Mouse (Mus musculus): Measurements from ENCODE around the gene Plekhf1.
A peak's percentile ranks its signal among the peaks of the same experiment; 100 is the strongest.

Gene Plekhf1

DNA sequence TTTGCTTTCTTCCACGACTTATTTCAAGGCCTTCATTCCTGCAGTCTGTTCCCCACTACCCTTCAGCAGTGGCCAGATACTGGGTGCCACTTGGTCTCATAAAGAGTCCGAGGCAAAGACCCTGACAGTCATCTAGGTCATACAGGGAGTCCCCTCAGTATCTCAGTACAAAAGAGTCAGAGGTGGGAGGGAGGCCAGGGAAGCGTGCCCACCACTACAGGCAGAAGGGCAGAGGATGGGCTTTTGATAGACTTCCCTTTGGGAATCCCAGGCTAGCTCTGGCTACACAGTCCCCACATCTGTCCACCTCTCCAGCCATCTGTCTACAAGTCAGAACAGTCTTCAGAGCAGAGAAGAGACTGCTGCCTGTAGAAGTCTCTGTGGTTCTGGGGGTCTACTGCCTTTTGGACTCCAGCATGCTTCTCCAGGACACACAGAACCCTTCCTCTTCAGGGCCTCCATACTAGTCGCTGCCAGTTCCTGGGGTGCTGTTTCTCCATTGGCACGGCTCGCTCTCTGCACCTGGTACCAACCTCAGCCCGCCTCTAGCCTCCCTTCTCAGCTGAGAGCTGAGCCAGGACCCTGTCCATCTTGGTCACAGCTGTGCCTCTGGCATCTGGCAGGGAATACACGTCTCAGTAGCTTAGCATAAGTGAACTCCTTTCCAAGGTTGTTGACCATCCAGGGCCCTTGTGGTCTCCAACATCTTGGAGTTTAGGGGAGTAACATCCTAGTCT, 9.0 kb downstream of the Plekhf1 start:
- no peak for DNase-seq (ENCODE audit: low read depth, low spot score)

DNA sequence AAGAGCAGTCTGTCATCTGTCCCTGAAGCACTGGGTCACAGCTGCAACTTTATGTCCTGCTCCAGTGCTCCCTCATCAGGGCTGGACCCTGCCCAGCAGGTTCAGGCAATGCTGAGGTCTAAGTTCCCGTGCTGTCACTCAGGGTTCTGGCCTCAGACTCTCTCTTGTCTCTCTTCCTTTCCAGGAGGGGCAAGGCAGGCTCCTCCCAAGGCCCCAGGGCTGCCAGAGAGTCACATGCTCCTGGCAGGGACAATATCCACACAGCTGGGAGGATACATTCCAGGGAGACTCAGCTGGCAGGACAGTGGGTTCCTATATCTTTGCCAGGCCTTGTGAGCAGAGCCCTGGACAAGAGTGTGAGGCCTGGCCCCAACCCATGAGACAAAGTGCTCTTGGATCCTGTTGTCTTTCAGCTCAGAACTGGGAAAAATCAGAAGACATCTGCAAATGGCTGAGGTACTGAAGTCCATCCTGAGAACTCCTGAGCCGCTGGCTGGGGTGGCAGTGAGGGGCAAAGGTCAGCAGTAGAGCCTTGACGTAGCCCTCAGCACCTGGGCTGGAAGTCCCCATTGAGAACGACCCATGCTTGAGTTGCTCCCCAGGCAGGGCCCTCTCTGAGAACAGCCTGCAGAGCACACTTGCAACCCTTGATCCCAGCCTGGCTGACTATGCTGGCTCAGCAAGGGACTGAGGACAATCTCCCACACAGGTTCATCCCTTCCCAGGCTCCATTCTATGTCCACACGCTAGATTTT, 10.2 kb downstream of the Plekhf1 start:
- no peak for DNase-seq (ENCODE audit: low read depth, low spot score)

DNA sequence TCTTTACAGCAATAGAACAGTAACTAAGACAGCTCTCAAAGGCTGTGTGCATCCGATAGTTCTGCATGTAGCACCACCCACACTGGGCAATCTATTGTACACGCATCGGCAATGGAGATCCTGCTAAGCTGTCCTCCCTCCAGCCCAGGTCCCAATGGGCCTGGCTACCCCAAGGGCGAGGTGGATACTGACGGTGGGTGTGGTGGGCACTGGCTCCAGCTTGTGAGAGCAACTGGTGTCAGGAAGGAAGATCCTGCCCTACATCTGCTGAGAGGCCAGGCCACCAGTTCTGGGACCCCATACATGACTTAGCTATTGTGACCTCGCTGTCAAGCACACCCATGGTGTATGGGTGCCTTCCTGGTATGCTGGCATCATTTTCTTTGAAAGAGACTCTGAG, 12.1 kb downstream of the Plekhf1 start:
- DNase-seq (ENCODE audit: low read depth, low spot score), result no peak

DNA sequence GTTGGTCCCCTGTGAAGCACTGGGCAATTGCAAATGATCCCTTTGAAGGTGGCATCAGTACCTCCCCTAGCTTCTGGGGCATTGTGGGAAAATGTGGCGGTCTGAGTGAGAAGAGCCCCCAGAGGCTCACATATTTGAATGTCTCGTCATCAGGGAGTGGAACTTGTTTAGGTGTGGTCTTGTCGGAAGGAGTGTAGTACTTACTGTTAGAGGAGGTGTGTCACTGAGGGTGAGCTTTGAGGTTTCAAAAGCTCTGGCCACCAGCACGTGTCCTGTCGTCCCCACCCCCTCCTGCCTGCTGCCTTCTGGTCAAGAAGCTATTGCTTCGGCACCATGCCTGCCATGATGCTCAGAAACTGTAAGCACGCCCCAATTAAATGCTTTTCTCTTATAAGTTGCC, 12.5 kb downstream of the Plekhf1 start:
- DNase-seq (ENCODE audit: low read depth, low spot score), result no peak

DNA sequence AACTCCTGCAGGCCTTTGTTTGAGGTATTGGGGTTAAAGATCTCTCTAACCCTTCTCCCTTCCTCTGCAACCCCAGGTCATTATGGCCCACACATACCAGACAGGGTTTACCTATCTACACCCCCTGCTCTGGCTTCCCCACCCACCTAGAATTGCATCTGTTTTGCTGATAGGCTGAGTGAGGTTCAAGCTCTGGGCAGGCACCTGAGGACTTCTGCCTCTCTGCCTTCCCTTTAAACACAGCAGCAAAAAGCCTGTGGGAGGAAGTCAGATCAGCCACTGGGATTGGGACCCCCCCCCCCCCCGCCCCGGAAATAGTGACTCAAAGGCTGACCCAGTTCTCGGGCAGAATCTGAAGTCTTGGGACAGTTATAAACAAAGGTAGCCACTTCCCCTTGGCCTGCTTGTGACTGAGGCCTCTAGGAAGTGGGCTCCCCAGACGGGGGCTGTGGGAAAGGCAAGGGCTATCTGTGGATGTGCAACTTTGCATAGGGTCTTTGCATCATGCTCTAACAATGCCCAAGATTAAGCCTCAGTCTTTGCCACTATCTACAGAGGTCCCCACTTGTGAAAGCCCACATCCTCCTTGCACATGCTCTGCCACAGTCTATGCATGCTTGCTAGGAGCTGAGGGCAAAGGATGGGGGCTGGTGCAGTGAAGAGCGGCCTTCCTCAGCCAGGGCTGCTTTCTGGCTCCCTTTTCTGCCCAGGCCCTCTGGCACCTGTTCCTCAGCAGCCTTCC, 13.2 kb downstream of the Plekhf1 start:
- no peak for DNase-seq (ENCODE audit: low read depth, low spot score)

DNA sequence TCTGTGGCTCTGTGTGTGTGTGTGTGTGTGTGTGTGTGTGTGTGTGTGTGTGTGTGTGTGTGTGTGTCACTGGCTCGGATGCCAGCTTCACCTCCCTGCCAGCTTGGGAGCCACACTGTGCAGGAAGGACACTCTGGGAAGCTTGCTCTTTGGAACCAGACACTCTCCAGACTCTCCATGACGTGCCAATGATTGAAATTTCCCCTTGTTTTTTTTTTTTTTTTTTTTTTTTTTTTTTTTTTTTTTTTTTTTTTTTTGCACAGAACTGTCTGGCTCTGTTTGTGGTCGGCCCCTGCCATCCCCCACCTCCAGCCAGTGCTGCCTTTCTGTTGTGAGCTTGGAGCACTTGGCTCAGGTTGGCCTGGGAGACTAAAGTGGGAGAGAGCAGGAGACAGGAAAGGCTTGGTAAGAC, 15.2 kb downstream of the Plekhf1 start:
- DNase-seq (ENCODE audit: low read depth, low spot score), result no peak

DNA sequence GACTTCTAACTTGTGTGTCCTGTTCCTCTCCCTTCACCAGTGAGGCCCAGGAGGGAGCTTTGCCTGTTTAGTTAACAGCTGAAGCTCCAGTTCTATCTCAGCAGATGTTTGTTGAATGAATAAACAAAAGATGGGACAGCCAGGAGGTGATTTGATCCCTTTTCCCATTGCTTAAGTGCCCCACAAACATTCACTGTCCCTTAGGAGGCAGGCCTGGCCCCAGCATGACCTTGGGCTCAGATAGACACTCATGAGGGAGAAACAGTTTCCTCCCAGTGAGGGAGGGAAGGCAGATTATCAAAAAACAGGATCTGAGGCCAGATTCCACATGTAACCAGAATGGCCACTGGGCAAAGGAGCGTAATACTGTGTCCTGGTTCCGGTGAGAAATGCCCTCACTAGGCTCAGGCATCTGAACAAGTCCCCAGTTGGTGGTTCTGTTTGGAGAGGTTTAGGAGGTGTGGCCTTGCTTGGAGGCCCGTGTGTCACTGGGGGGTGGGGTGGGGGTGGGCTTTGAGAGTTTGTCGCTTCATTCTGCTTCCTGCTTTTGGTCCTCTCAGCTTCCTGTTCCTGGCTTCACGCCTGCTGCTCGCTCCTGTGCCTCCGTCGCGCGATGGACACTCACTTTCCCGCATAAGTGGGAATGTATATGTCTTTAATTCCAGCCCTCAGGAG, 18.2 kb downstream of the Plekhf1 start:
- DNase-seq (ENCODE audit: low read depth, low spot score), result no peak

DNA sequence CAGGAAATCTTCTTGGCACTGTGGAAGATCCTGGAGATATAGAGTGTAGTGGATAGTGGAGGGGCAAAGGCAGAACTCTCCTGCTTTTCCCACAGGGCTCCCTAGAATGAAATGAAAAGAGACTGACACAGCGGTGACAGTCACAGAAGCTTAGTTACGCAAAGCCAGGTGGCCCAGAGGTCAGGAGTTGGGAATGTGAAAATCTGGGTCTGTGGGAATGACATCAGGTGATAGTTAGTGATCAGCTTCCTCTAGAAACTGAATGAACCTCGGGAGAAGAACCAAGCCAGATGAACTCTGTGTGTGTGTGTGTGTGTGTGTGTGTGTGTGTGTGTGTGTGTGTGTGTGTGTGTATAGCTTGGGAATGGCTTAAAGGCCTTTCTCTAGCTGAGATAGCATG, 18.8 kb downstream of the Plekhf1 start:
- DNase-seq (ENCODE audit: low read depth, low spot score), result no peak

DNA sequence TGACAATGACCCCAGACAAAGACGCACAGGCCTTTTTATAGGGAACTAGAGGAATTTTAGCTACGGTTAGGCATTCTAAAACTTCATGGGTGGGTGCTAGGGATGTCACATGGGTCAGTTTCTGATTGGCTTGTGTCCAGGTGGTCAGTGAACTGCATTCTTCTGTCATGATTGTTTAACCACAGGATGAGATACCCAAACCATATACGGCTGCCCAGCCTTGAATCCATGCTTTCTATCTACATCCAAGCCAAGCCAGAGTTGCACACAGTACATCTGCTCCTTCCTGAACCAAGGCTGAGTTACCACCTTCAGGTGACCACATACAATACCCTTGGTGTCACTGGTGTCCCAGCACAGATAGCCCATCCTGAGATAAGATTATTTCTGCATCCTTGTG, 21.3 kb downstream of the Plekhf1 start:
- no peak for DNase-seq (ENCODE audit: low read depth, low spot score)

DNA sequence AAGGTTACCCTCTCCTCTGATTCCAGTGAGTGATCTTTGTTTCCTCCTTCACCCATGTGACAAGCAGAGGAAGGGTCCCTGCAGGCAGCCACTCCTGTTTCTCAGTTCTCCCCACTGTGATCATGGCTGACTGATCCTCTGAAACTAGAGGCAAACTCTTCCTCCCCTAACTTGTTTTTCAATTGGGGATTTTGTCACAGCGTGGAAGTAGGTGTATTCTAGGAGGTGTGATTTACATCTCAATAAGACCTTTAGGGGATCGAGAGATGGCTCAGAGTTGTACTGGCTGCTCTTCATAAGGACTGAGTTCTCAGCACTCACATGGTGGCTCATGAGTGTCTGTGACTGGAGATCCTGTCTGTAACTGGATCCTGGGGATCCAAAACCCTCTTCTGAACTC, 22.0 kb downstream of the Plekhf1 start:
- no peak for DNase-seq (ENCODE audit: low read depth, low spot score)

DNA sequence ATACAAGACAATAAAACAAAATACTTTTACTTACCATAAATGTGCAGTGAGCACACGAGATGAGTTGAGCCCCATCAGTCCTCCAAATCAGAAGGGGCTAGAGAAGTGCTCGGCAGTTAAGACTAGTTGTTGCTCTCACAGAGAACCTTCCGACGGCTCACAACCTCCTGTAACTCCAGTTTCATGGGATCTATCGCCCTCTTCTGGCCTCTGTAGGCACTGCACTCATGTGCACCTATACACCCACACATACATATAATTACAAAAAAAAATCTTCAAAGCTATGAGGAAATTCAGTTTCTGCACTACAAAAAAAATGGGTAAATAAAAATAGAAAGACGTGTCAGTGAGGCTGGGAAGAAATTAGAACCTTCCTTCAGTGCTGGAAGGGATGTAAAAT, 23.5 kb downstream of the Plekhf1 start:
- DNase-seq (ENCODE audit: low read depth, low spot score), result no peak

DNA sequence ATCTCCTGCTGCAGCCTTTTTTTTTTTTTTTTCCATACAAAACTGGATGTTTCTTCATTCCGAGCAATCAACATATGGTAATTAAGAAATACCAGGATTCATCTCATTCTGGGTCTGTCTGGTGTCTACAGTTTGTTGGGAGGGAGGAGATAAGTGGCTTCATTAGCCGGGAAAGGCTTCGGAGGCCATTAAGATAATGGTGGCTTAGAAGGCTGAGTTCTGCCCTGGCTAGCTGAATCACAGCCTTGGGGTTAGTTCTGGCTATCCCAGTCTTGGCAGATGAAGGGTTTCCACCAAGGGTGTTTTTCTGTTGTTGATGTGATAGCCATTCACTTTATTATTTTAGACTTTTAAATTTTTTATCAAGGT, 26.5 kb downstream of the Plekhf1 start:
- no peak for DNase-seq (ENCODE audit: low read depth, low spot score)

DNA sequence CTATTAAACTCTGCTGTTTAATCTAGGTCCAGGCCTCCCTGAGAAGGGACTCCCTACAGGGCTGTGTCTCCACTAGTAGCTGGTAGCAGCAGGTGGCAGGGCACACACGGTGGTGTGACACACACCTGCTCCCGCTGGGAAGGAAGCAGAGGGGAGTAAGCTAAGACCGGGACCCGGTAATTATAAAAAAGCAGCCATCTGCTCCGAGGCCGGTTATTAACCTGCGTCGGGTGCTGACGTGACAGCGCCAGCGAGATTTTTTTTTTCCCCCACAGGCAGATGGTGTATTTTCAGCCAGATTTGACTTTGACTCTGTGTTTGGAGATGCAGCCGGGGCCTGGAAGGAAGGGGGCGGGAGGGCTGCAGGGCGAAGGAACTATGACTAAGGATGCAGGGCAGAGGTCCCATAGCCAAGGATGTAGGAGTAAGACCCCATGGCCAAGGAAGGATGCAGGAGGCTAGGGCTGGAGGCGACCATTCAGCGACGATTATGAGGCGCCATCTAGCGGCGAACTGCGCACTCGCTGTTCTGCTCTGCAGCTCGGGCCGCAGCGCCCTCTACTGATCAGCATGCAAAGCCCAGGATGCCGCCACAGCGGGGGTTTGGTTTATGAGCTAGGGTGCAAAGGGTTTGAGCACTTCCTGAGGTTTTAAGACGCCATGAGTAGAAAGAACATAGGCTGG, 27.1 kb downstream of the Plekhf1 start:
- peak; percentile 95 for DNase-seq (ENCODE audit: low read depth, low spot score)

DNA sequence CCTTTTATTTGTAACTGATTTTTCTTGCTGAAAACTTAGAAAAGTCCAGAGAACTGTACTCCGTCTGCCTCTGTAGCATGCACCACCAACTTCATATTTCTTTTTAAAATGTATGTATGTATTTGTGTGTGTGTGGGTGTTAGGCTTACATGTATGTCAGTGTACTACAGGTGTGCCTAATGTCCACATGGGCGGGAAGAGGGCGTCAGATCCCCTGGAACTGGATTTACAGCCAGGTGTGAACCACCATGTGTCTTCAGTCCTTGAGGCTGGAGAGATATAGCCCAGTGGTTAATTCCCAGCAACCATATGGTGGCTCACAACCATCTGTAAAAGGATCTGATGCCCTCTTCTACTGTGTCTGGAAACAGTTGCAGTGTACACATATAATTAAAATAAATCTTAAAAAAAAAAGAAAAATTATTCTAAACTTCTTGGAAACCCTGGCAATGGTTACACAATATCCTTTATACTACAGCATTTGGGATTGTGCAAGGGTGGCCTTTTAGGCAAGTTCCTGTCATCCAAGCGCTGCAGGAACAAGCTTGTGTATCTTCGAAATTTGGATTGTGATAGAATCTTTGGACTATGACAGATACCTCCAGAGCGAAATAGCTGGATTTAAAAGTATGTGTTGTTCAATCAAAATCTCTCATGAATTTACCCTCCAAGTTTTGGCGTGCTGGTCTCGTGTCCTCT, 27.8 kb downstream of the Plekhf1 start:
- no peak for DNase-seq (ENCODE audit: low read depth, low spot score)

DNA sequence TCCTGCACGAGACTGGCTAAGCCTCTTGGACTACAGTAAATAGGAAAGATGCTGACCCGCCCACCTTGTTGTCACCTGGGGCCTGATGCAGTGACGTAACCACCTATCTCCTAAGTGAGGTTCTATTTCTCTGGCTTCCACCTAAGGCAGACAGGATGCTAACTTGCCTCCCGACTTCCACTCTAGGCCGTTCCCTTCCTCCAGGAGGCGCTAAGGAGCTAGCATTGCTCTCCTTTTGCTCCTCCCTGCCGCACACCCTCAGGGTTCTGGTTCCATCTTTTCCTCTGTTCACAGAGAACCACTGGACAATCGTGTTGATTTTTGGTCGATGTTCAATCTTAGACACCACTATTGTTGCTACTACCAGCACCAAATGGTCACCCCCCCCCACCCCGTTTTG, 36.2 kb downstream of the Plekhf1 start:
- DNase-seq (ENCODE audit: low read depth, low spot score), result no peak

DNA sequence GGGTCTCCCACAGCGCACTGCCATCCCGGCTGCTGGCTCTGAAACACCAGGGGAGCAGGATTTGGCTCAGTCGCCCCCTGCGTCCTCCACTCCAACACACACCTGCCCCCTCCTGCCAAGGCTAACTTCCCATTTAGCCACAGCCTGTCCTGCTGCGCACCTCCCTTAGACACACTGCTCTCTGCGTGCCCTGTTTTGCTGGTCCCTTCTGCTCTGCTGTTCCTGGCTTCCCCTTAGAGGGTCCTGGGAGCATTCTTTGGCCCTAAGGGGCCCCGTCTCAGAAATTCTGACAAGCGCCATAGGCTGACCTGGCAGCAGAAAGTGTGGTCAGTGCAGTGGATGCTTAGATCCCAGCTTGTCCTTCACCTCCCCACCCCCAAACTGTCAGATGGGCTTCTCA, 36.7 kb downstream of the Plekhf1 start:
- DNase-seq (ENCODE audit: low read depth, low spot score), result no peak

DNA sequence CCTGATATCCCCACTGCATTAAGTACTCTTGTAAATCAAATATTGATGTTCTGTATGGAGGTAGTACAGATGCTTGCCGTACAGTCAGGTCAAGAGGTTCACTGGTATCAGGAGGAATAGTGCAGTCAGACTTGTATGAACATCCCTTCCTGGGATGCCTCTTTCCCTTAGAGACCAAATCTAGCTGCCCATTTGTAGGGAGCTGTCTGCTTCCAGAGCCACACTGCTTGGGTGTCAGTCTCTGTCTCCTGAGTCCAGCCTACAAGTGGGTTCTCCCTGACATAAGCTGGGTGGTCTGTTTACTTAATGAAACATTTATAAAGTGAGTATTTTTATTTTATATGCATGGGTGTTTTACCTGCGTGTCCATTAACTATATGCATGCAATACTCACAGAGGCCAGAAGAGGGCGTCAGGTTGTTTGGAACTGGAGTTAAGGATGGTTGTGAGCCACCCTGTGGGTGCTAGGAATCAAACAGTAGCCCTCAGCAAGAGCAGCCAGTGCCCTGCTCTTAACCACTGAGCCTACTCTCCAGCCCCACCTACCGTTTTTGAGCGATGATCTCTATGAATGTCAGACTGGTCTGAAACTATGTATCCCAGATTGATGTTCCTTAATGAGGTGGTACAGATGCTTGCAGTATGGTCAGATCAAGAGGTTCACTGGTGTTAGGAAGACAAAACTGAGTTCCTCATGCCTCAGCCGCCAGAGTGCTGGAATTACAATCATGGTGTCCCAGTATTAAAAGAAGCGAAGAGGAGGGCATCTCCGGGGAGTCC, 37.6 kb downstream of the Plekhf1 start:
- no peak for DNase-seq (ENCODE audit: low read depth, low spot score)

DNA sequence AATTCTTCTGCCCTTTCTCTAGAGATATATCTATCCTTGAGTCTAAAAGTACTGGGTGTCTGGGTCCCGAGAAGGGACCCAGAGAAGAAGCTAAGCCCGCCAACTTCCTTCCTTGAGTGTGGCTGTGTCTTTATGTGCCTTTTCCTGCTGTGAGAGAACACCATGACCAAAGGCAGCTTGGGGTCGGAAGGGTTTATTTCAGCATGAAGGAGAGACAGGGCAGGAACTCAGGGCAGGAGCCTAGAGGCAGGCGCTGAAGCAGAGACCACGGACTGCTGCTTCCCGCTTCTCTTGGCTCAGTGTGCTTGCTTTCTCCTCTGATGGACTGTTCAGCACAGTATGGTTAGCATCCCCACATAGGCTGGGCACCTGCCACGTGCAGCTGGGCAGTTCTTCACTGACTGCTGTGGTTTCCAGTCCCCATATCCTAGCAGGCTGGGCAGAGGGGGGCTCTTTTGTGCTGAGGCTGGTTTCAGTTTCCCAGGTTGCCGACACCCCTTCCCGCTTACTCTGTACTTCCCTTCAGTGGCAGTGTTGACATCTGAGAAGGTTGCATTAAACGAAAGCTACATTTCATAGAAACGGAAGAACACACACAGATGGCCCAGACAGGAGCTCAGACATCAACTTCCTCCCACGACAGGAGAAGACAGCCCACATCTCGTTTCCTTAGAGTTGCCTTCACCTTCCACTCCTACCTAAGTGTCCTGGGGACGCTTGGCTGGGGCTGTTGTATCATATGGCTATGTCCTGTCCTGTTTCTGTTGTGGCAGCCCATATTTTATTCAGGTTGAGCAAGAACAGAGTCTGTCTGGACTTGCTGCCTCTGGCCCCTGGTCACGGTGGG, 38.5 kb downstream of the Plekhf1 start:
- DNase-seq (ENCODE audit: low read depth, low spot score), result no peak

Measured in mesoderm, embryonic 11.5 days (tissue).